Mouse (Mus musculus) c-Kit-negative CD71-positive TER-119-positive erythroid progenitor cells, embryonic 14.5 days (primary cell): ENCODE results near the gene Ddx54.

Experiments used
- DNase-seq: peaks from one replicate; pipeline ENCODE4 v3.0.0-alpha.2; 2013; ENCODE audit warnings: low read depth, low spot score

The Ddx54 gene

GRCm38 (mm10) chr5:120611416-120611815 is 1.1 kb upstream of the Ddx54 start:
- no peak for DNase-seq

- DNase-seq, result peak; percentile 100
These were observed 474 bp downstream of the Ddx54 start for GRCm38 (mm10) chr5:120612822-120613604.

- no peak for DNase-seq
These were observed 3.4 kb downstream of the Ddx54 start for GRCm38 (mm10) chr5:120615903-120616302.

- DNase-seq, result no peak
These were observed 6.2 kb downstream of the Ddx54 start for GRCm38 (mm10) chr5:120618778-120619177.

- DNase-seq, result peak; percentile 50
These were observed 6.7 kb downstream of the Ddx54 start for GRCm38 (mm10) chr5:120619201-120619600.

- DNase-seq, result peak; percentile 65
These were observed 8.0 kb downstream of the Ddx54 start for GRCm38 (mm10) chr5:120620375-120621077.

GRCm38 (mm10) chr5:120621078-120621765 is 8.7 kb downstream of the Ddx54 start:
- DNase-seq, result no peak

GRCm38 (mm10) chr5:120621846-120622197 is 9.3 kb downstream of the Ddx54 start:
- DNase-seq, result no peak

GRCm38 (mm10) chr5:120622198-120622851 is 9.8 kb downstream of the Ddx54 start:
- DNase-seq, result no peak

GRCm38 (mm10) chr5:120624427-120624826 is 11.9 kb downstream of the Ddx54 start:
- no peak for DNase-seq

- no peak for DNase-seq
These were observed 13.9 kb downstream of the Ddx54 start for GRCm38 (mm10) chr5:120626399-120626798.

- no peak for DNase-seq
These were observed 15.2 kb downstream of the Ddx54 start for GRCm38 (mm10) chr5:120627515-120628300.

- DNase-seq, result no peak
These were observed 16.1 kb downstream of the Ddx54 start for GRCm38 (mm10) chr5:120628624-120629023.

GRCm38 (mm10) chr5:120631128-120631527 is 18.6 kb downstream of the Ddx54 start:
- DNase-seq, result no peak

GRCm38 (mm10) chr5:120631892-120632291 is 19.4 kb downstream of the Ddx54 start:
- no peak for DNase-seq

GRCm38 (mm10) chr5:120634131-120634530 is 21.6 kb downstream of the Ddx54 start, which contains the start of gene Cfap73:
TSS of gene Cfap73 (minus strand) at chr5:120634235.
- DNase-seq, result no peak

- DNase-seq, result no peak
These were observed 22.3 kb downstream of the Ddx54 start for GRCm38 (mm10) chr5:120634860-120635259.

- no peak for DNase-seq
These were observed 23.1 kb downstream of the Ddx54 start for GRCm38 (mm10) chr5:120635633-120636032.

GRCm38 (mm10) chr5:120640094-120640493 is 27.6 kb downstream of the Ddx54 start:
- DNase-seq, result no peak

GRCm38 (mm10) chr5:120643365-120644085 is 31.0 kb downstream of the Ddx54 start:
- DNase-seq, result no peak
